Comparison of ENCODE assay signal across 10 mouse cellular contexts in the genomic region with DNA sequence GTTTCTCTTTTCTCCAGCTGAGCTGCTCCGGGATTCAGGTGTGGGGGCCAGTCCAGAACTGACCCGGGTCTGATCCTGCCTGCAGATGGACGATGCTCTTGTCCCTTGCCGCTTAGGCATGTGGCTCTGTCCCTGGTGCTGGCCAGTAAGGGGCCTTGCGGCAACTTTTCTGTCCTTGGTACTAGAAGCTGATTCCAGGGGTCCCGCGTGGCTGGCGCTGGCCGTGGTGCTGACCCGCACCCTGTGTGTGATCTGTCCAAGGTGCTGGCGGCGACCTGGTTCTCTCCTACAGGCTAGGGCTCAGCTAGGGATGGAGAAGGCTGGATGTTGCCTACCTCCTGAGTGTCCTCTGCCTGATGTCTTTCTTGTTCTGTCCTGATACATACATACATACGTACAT. TPM values are rescaled to one million over a fixed set of nuclear protein-coding genes. Genes with fewer than 3 reads are reported as not detected.
A peak's percentile ranks its signal among the peaks of the same experiment; 100 is the strongest.
DNase-seq lines count a peak whose midpoint lies in the region; ATAC-seq and TF ChIP-seq lines count a peak whose summit lies in the region.
"Had no signal": no experiment of that assay in that cellular context is flagged by ENCODE, and none has a peak within 500 bp of the region (broad histone marks: within the 10 kb centered on the region; RNA-seq: fewer than 3 reads in every experiment).

No protein-coding gene starts in this region.

- no peaks in the 10 kb centered on the region for H3K27me3 ChIP-seq in embryonic facial prominence, embryonic 13.5 days
- H3K27me3 ChIP-seq in liver, embryonic 13.5 days, result no peaks in the 10 kb centered on the region
- H3K27me3 ChIP-seq: neural tube, embryonic 12.5 days; Patski had no signal

- peaks cover 35% of the 10 kb centered on the region; the same call in 1 of the 2 replicates for H3K36me3 ChIP-seq in ES-E14 (ENCODE audit: control insufficient read depth, insufficient read depth, low read length, poor library complexity, severe bottlenecking)
- peaks cover 66% of the 10 kb centered on the region for H3K36me3 ChIP-seq in embryonic facial prominence, embryonic 13.5 days
- peaks cover 62% of the 10 kb centered on the region for H3K36me3 ChIP-seq in liver, embryonic 13.5 days

- H3K4me1 ChIP-seq in ES-E14 (ENCODE audit: control insufficient read depth in 2 of 2, insufficient read depth in 2 of 2, low read length in 2 of 2, poor library complexity in 1 of 2), result no peaks in the 10 kb centered on the region; a peak in 1 of 4 replicates
- no peaks in the 10 kb centered on the region for H3K4me1 ChIP-seq in embryonic facial prominence, embryonic 13.5 days
- peaks cover 24% of the 10 kb centered on the region for H3K4me1 ChIP-seq in liver, embryonic 13.5 days (replicated peaks)
- H3K4me1 ChIP-seq: neural tube, embryonic 12.5 days had no signal

- H3K4me3 ChIP-seq in ES-E14 (ENCODE audit: insufficient read depth in 1 of 2, low read depth in 1 of 2, low read length in 2 of 2, poor library complexity in 1 of 2, severe bottlenecking in 1 of 2), result no peak overlapping the region
- no peak overlapping the region for H3K4me3 ChIP-seq in embryonic facial prominence, embryonic 13.5 days
- H3K4me3 ChIP-seq in liver, embryonic 13.5 days (replicated peaks), result no peak overlapping the region
- H3K4me3 ChIP-seq: neural tube, embryonic 12.5 days had no signal

- 16% methylated on average over 13 of the region's 13 CpGs for WGBS in embryonic facial prominence, embryonic 13.5 days
- WGBS in liver, embryonic 13.5 days (ENCODE audit: insufficient replicate concordance), result 37% methylated on average over 13 of the region's 13 CpGs

- no peak overlapping the region for H3K27ac ChIP-seq in ES-E14 (ENCODE audit: insufficient read depth, low read depth, low read length, poor library complexity, severe bottlenecking)
- H3K27ac ChIP-seq in embryonic facial prominence, embryonic 13.5 days, result no peak overlapping the region
- H3K27ac ChIP-seq in liver, embryonic 13.5 days, result no peak overlapping the region
- H3K27ac ChIP-seq: neural tube, embryonic 12.5 days had no signal

- ATAC-seq in embryonic facial prominence, embryonic 13.5 days (ENCODE audit: insufficient number of reproducible peaks, insufficient read depth, low FRiP score, low TSS enrichment, low read depth), result peak; percentile 38; the same call in 1 of the 2 replicates
- no peak for ATAC-seq in liver, embryonic 13.5 days (ENCODE audit: low read depth)
- ATAC-seq: Patski had no signal

- H3K9ac ChIP-seq in ES-E14 (ENCODE audit: insufficient read depth, low read depth, low read length, poor library complexity, severe bottlenecking), result no peak overlapping the region
- H3K9ac ChIP-seq in embryonic facial prominence, embryonic 13.5 days, result no peak overlapping the region
- no peak overlapping the region for H3K9ac ChIP-seq in liver, embryonic 13.5 days
- H3K9ac ChIP-seq: neural tube, embryonic 12.5 days had no signal

- H3K9me3 ChIP-seq in ES-E14 (ENCODE audit: control insufficient read depth, insufficient read depth, low read depth, low read length), result no peaks in the 10 kb centered on the region
- no peaks in the 10 kb centered on the region for H3K9me3 ChIP-seq in embryonic facial prominence, embryonic 13.5 days
- H3K9me3 ChIP-seq in liver, embryonic 13.5 days (replicated peaks), result no peaks in the 10 kb centered on the region
- H3K9me3 ChIP-seq: neural tube, embryonic 12.5 days had no signal

- no peak overlapping the region for H3K4me2 ChIP-seq in embryonic facial prominence, embryonic 13.5 days
- H3K4me2 ChIP-seq in liver, embryonic 13.5 days, result no peak overlapping the region
- H3K4me2 ChIP-seq: neural tube, embryonic 12.5 days had no signal

- in situ Hi-C loops in ES-E14 (cut with MboI; ENCODE audit: low sequenced_read_pairs in 2 of 2, unreplicated experiment in 2 of 2), result no loop called here

- intact Hi-C loops in heart, postnatal 25 days (cut with DNase I), result no loop called here

- peak; percentile 90 for DNase-seq in heart, adult 11 months
- DNase-seq in heart, postnatal 25 days (ENCODE audit: low spot score), result no peak
- DNase-seq in ES-E14 (ENCODE audit: low read depth, low spot score), result no peak
- DNase-seq in liver, embryonic 13.5 days, result peak; percentile 60
- peak; percentile 39 to 40 for DNase-seq in thymus, postnatal 36 days
- DNase-seq in right cerebral cortex, adult 2 months (ENCODE audit: low spot score in 2 of 2), result no peak
- no peak for DNase-seq in gastrocnemius, postnatal 4 days (ENCODE audit: low spot score in 2 of 2)

TF ChIP-seq in ES-E14, 5 proteins besides CTCF, POLR2A, EP300 and RAD21:
- TF ChIP-seq MAFK (IDR thresholded peaks at IDR 0.05; ENCODE audit: insufficient read depth, low read depth, low read length) (no peak), HCFC1 (IDR thresholded peaks at IDR 0.05; ENCODE audit: borderline replicate concordance, insufficient read depth, low read length) (0 out of 2 replicates have a peak, but pooled peaks have one; percentile 34)
TF ChIP-seq in ES-E14: peak in this region for 1.

RNA-seq across cellular contexts. Expression of a gene that starts 3.8 kb away (rescaled TPM):
- under 1 TPM; 0.14 to 0.26 TPM for total RNA-seq in heart, postnatal 25 days (2021)
- total RNA-seq in ES-E14 (2012; rRNA removed), result 0.40 and 0.58 TPM in 2 replicates
- polyA plus RNA-seq in embryonic facial prominence, embryonic 13.5 days (2015; fragmentation: Nextera tagmentation; extraction: Ambion mirVana), result 0.55 and 0.62 TPM in 2 replicates
- polyA plus RNA-seq in liver, embryonic 13.5 days (2015; fragmentation: Nextera tagmentation; extraction: Ambion mirVana), result 0.05 and 0.09 TPM in 2 replicates
- total RNA-seq in gastrocnemius, postnatal 4 days (2021), result under 1 TPM; 0.26 to 0.34 TPM

RNA-seq across cellular contexts. Expression of a gene that starts 9.9 kb away (rescaled TPM):
- 10 to 100 TPM in 1 of 2 experiments, 1 to 10 TPM in 1; 8.1 to 10.5 TPM for total RNA-seq in heart, postnatal 25 days (2021)
- 9.7 and 10.1 TPM in 2 replicates for total RNA-seq in ES-E14 (2012; rRNA removed)
- 15.6 and 16.4 TPM in 2 replicates for polyA plus RNA-seq in embryonic facial prominence, embryonic 13.5 days (2015; fragmentation: Nextera tagmentation; extraction: Ambion mirVana)
- polyA plus RNA-seq in liver, embryonic 13.5 days (2015; fragmentation: Nextera tagmentation; extraction: Ambion mirVana), result 8.4 and 10.2 TPM in 2 replicates
- total RNA-seq in gastrocnemius, postnatal 4 days (2021), result 10 to 100 TPM; 14.0 to 17.6 TPM

RNA-seq across cellular contexts. Expression of a gene that starts 10.0 kb away (rescaled TPM):
- 10 to 100 TPM; 15.9 to 17.5 TPM for total RNA-seq in heart, postnatal 25 days (2021)
- total RNA-seq in ES-E14 (2012; rRNA removed), result 106 and 119 TPM in 2 replicates
- polyA plus RNA-seq in embryonic facial prominence, embryonic 13.5 days (2015; fragmentation: Nextera tagmentation; extraction: Ambion mirVana), result 70.9 and 81.0 TPM in 2 replicates
- polyA plus RNA-seq in liver, embryonic 13.5 days (2015; fragmentation: Nextera tagmentation; extraction: Ambion mirVana), result 40.0 and 41.9 TPM in 2 replicates
- 10 to 100 TPM; 22.0 to 25.2 TPM for total RNA-seq in gastrocnemius, postnatal 4 days (2021)

RNA-seq across cellular contexts. Expression of a gene that starts 12.1 kb away (rescaled TPM):
- total RNA-seq in heart, postnatal 25 days (2021), result 10 to 100 TPM; 43.3 to 44.3 TPM
- 49.8 and 88.0 TPM in 2 replicates for total RNA-seq in ES-E14 (2012; rRNA removed)
- 4.0 and 5.4 TPM in 2 replicates for polyA plus RNA-seq in embryonic facial prominence, embryonic 13.5 days (2015; fragmentation: Nextera tagmentation; extraction: Ambion mirVana)
- 1.8 and 2.4 TPM in 2 replicates for polyA plus RNA-seq in liver, embryonic 13.5 days (2015; fragmentation: Nextera tagmentation; extraction: Ambion mirVana)
- 10 to 100 TPM; 82.1 to 85.1 TPM for total RNA-seq in gastrocnemius, postnatal 4 days (2021)

RNA-seq across cellular contexts. Expression of a gene that starts 19.8 kb away (rescaled TPM):
- total RNA-seq in heart, postnatal 25 days (2021), result 10 to 100 TPM; 30.5 to 33.0 TPM
- total RNA-seq in ES-E14 (2012; rRNA removed), result 14.2 and 14.4 TPM in 2 replicates
- polyA plus RNA-seq in embryonic facial prominence, embryonic 13.5 days (2015; fragmentation: Nextera tagmentation; extraction: Ambion mirVana), result 69.6 and 71.8 TPM in 2 replicates
- 5.6 and 6.8 TPM in 2 replicates for polyA plus RNA-seq in liver, embryonic 13.5 days (2015; fragmentation: Nextera tagmentation; extraction: Ambion mirVana)
- total RNA-seq in gastrocnemius, postnatal 4 days (2021), result 100 to 1,000 TPM; 138 to 147 TPM

Comparison
In these comparisons a context has a peak if more than half of its experiments do, and no peak if none do; other contexts are left out.
1. DNase-seq: peak in heart, adult 11 months (single experiment), liver, embryonic 13.5 days (single experiment) and thymus, postnatal 36 days (2 of 2); none in heart, postnatal 25 days (single experiment), ES-E14 (single experiment), right cerebral cortex, adult 2 months (0 of 2) and gastrocnemius, postnatal 4 days (0 of 2).